Mouse (Mus musculus) thymus, postnatal 4 days (tissue): ENCODE measurements around the gene Ercc6l.
"Not testable (repeated sequence)": the region's sequence is repeated elsewhere in the genome, so short reads cannot be mapped to it uniquely, and the experiment has no call there.

ENCODE experiments used
- DNase-seq: peaks from one replicate; pipeline ENCODE4 v3.0.0; 2021

The Ercc6l gene

GRCm38 (mm10) chrX:102103830-102104229, 53.1 kb downstream of the Ercc6l start:
- DNase-seq: not testable (repeated sequence)

GRCm38 (mm10) chrX:102101886-102102285, 55.0 kb downstream of the Ercc6l start:
- DNase-seq: no peak

- no peak for DNase-seq
Measured at GRCm38 (mm10) chrX:102094381-102094904, 62.4 kb downstream of the Ercc6l start.
